Mouse (Mus musculus) embryonic stem cell, embryonic (primary cell): ENCODE results near the gene Mapkap1.
"Not testable (repeated sequence)": the region's sequence is repeated elsewhere in the genome, so short reads cannot be mapped to it uniquely, and the experiment has no call there.

Source experiments
- CTCF ChIA-PET, 4 experiments: fragments of 300-600 bp in 2 of 4; fragments of 350-600 bp in 2 of 4; sonication (Branson Sonifier 250); formaldehyde crosslinking; loops; one replicate each; lab custom pipeline; 2022; ENCODE audit warnings: inconsistent platforms in 2 of 4; lab: Charles Lee
- POLR2A ChIA-PET, 4 experiments: fragments of 300-600 bp in 2 of 4; fragments of 350-600 bp in 2 of 4; sonication (Branson Sonifier 250); formaldehyde crosslinking; loops; one replicate each; lab custom pipeline; 2022; ENCODE audit warnings: antibody characterized with exemption in 4 of 4, inconsistent platforms in 1 of 4; lab: Charles Lee

The Mapkap1 gene

DNA sequence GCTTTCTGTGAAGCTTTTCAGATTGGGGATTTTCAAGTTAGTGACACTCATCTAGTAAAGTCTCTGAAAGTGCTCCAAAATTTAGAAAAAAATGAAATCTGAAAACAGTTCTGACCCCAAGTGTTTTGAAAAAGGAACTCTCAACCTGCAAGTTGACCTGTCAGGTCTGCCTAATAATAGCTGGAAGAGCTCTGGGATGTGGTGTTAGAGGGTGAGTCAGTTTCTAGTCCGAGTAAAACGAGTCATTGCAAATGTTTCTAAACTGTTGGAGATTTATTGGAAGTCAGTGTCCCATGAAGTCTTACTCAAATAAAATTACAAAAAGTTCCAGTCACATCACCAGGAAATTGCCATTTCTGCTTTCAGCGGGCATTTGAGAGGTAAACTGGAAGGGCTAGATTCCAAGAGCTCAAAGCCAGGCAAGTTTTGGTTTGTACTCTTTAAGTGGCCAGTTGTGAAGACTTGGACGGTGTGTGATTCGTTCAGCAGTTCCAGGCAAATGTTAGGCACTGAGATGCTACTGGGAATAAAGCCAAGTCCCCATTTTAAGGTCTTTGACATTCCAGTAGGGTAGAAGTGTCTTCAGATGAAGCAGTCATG, 3.3 kb downstream of the Mapkap1 start:
- CTCF ChIA-PET = interaction anchor here in 1 of 4 experiments (0.5 kb wide), 1 partner anchor 1572 kb away, joined by 3 read pairs; no protein-coding TSS in a partner anchor
- POLR2A ChIA-PET = interaction anchor here in 1 of 4 experiments (1.1 to 1.2 kb wide), 2 partner anchors 13 to 22 kb away, joined by 3 read pairs; no protein-coding TSS in a partner anchor

DNA sequence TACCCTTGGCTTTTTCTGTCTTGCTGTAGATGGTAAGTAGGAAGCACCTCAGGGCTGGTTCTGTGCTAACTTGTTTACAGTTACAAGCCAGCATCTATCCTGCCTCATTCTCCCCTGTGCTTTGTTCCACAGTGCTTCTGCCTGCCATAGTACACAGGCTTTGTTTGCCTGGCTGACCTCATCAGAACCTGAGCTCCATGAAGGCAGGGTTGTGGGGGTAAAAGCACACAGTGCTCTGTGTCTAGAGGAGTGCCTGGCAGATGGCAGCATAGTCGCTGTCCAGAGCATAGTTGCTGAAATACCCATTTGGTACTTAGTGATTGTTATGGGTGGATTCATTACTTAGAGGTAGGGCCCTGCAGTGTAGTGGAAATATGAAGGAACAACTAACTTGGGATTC, 13.7 kb downstream of the Mapkap1 start:
- ChIA-PET POLR2A (interaction anchor here in 1 of 4 experiments (0.6 kb wide), 1 partner anchor 16 kb away, joined by 4 read pairs; no protein-coding TSS in a partner anchor), CTCF (no interaction called here)

DNA sequence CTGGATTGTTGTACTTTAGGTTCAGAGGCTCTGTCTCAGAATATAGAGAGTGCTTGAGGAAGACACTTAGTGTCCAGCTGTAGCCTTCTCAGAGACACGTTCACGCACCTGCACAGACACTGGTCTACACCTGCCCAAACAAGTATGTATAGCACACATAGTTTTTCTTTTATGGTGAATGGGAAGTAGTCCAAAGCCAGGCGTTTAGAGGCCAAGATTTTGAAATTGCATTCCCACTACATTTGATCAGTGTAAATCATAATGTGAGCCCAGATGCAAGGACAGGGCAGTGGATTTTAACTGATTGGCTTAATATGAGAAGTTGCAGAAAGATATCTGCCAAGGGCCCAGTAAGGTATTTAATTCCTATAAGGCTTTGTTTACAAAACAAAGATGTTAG, 17.6 kb downstream of the Mapkap1 start:
- CTCF ChIA-PET = no interaction called here
- POLR2A ChIA-PET = no interaction called here

DNA sequence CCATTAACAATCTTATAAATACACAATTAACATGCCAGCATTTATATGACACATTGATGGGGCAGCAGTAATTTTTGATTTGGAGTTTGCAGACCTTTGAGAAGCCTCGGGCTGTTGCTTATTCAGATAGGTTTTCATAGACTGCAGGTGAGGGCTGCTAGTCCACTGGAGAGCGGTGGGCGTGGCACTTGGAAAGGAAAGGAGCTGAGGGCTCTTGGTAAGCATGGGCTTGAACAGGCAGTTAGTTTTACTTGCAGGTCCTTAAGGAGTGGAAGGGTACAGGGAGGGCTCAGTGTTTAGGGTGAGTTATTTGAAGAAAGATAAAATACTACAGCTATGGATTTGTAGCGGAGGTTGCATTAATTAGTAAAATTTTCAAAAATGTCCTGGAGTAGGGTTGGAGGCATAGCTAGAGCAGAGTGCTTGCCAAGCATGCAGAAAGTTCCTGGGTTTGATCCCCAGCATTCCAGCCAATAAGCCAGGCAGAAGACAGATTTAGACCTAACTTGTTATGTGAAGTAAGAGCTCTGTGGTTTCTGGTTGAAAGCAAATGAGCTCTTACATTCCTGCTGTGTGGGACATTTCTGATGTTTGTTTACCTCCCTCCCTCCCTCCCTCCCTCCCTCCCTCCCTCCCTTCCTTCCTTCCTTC, 19.1 kb downstream of the Mapkap1 start:
- POLR2A ChIA-PET = interaction anchor here in 2 of 4 experiments (0.7 to 1.2 kb wide), 3 partner anchors 9 to 833 kb away, joined by 3 to 5 read pairs (median 5); no protein-coding TSS in a partner anchor
- CTCF ChIA-PET = interaction anchor here in 1 of 4 experiments (1.0 kb wide), 1 partner anchor 10 kb away, joined by 3 read pairs; no protein-coding TSS in a partner anchor

DNA sequence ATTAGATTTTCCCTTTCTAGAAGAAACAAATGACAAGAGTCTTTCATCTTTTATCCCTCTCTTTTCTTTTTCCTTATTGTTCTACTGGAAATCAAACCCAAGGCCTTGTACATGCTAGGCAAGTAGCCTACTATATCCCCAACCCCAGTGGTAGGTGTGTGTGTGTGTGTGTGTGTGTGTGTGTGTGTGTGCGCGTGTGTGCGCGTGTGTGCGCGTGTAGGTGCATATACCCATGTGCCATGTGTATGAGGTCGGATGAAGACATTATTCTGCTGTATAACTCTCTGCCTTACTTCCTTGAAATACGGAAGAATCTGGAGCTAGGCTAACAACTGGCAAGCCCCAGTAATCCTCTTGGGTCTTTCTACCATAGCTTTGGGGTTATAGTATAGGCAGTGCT, 24.1 kb downstream of the Mapkap1 start:
- ChIA-PET POLR2A (interaction anchor here in 2 of 4 experiments (0.7 to 1.9 kb wide), 5 partner anchors 10 to 213 kb away, joined by 3 to 5 read pairs (median 4); no protein-coding TSS in a partner anchor), CTCF (no interaction called here)

- POLR2A ChIA-PET = interaction anchor here in 2 of 4 experiments (0.8 to 1.4 kb wide), 2 partner anchors 9 to 22 kb away, joined by 3 to 4 read pairs; no protein-coding TSS in a partner anchor
- CTCF ChIA-PET = interaction anchor here in 1 of 4 experiments (0.9 kb wide), 1 partner anchor 88 kb away, joined by 3 read pairs; no protein-coding TSS in a partner anchor
These were observed 25.3 kb downstream of the Mapkap1 start for GRCm38 (mm10) chr2:34431701-34432372.

DNA sequence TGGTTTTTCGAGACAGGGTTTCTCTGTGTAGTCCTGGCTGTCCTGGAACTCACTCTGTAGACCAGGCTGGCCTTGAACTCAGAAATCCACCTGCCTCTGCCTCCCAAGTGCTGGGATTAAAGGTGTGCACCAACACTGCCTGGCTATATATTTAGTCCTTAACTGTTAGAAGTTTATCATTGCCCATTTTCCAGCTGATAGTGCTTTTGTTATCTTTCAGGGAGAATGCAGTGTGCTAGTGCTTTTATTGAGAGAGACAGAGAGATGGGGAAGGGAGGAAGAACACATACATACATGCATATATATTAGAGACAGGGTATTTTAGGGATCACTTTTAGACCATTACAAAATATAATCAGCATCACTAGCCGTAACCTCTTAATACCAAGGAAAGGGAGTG, 26.3 kb downstream of the Mapkap1 start:
- CTCF ChIA-PET, POLR2A ChIA-PET: not testable (repeated sequence)

DNA sequence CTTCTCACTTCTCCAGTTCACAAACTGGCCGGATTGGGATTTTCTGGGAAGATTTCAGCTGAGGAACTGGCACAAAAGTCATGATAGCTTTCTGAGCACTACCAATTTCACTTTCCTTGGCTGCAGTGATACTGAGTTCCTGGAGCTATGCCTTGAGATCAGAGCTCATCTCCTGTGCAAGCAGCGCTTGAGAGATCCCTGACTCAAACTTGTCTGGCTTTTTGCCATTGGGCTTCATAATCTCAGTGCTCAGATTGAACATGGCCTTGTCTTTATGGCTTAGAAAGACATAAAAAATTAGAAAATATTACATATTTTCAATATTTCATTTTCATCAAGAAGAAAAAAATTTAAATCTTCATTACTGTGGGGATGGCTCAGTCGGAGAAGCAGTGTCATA, 29.8 kb downstream of the Mapkap1 start:
- CTCF ChIA-PET = no interaction called here
- POLR2A ChIA-PET = interaction anchor here in 2 of 4 experiments (1.3 to 2.3 kb wide), 2 partner anchors 11 to 18 kb away, joined by 4 to 8 read pairs; no protein-coding TSS in a partner anchor

DNA sequence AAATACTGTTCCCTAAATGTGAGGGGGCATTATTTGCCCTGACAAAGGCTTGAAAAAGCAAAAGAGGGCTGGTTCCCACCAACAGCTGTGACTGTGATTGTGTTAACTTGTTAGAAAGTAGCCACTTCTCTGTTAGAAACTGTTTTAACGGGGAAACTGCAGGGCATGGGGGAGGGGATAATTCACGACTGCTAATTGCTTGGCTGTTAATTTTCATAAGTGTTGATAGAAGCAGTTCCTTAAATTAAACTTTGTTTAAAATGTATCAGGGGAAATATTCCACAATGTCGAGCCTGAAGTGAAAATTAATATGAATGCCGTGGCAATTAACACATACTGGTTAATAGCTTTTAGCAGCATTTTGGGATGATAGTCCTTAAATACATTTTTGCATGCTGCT, 42.2 kb downstream of the Mapkap1 start:
- POLR2A ChIA-PET = interaction anchor here in 1 of 4 experiments (0.9 kb wide), 1 partner anchor 17 kb away, joined by 3 read pairs; no protein-coding TSS in a partner anchor
- CTCF ChIA-PET = no interaction called here

GRCm38 (mm10) chr2:34462490-34462889, 55.9 kb downstream of the Mapkap1 start:
- ChIA-PET POLR2A (interaction anchor here in 1 of 4 experiments (0.6 to 1.6 kb wide), 3 partner anchors 16 to 140 kb away, joined by 3 to 5 read pairs (median 4); no protein-coding TSS in a partner anchor), CTCF (no interaction called here)

DNA sequence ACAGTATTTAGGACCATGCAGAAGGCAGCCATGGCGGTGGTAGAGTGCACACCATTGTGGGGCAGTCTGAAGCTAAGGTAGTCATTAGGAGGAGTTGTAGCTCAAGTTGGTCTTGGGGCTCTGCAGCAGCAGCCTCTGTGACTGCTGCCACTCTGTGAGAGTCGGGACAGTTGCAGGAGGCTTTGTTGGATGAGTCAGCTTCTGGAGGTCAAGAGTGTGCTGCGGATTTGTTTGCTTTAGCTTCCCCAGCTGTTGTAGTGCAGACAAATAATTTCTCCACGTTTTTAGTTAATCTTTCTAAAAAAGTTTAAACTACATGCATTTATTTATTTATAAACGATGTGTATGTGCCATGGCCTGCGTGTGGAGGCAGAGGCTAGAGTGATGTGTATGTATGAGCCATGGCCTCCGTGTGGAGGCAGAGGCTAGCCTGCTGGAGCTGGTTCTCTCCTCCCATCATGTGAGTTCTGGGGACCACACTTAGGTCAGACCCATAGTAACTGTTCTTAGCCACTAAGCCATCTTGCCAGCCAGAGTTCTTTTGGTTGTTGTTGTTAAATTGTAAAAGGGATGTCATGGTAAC, 62.1 kb downstream of the Mapkap1 start:
- POLR2A ChIA-PET = no interaction called here

DNA sequence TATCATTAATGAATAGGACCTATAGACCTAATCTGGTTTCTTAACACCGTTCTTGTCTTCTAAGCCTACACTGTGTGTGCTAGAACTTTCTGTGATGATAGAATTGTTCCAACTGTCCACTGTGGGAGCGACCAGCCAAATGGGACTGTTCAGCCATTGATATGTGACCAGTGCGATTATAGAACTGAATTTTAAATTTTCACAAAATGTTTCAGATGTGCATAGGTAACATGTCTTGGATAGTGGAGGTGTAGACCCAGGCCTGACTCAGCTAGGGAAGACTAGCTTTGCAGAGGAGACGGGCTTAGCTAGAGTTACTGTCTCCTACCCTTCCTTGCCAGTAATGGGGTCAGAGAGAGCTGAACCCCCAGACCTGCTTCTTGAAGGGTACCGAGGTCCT, 62.8 kb downstream of the Mapkap1 start:
- CTCF ChIA-PET = no interaction called here
- POLR2A ChIA-PET = no interaction called here

More for the DNA sequence above, 62.1 kb downstream of the Mapkap1 start:
- CTCF ChIA-PET = no interaction called here

- ChIA-PET CTCF (no interaction called here), POLR2A (interaction anchor here in 2 of 4 experiments (0.6 to 1.2 kb wide), 2 partner anchors 10 to 15 kb away, joined by 3 to 5 read pairs; no protein-coding TSS in a partner anchor)
These were observed 67.2 kb downstream of the Mapkap1 start for GRCm38 (mm10) chr2:34473775-34474174.

DNA sequence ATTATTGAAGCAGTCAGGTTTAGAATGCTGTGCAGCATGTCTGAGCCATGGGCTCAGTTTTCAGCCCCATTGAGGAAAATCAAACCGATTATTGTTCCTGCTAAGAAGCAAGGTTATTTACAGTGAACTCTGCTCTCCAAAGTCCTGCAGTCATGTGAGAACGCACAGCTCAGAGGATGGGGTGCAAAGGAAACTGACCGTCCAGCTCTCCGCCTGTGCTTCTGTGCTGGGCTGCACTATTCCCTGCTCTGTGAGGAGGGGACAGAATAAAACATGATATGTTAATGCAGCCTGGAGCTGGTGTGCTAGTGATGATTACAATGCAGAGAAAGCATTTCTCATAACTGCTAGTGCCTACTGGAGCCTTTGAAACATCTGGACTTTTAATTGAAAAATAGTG, 74.8 kb downstream of the Mapkap1 start:
- ChIA-PET POLR2A (interaction anchor here in 2 of 4 experiments (0.6 to 0.9 kb wide), 2 partner anchors 122 to 366 kb away, joined by 3 read pairs; no protein-coding TSS in a partner anchor), CTCF (interaction anchor here in 1 of 4 experiments (0.6 kb wide), 1 partner anchor 916 kb away, joined by 3 read pairs; no protein-coding TSS in a partner anchor)

DNA sequence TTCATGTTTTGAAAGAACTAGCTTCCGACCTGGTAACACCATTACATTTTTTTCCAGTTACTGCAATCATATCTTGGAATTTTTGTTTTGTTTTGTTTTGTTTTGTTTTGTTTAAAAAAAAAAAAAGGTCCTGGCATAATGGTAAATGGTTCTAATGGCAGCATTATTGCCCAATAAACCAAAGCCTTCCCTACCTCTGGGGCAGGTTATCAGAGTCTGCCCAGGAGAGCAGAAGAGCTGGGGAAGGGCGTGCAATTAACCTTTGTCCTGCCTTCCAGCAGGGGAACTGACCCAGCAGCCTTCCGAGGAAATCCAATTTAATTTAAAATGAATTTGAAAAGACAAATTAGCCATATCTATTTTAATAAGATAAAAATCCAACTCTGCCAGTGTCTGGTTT, 75.5 kb downstream of the Mapkap1 start:
- POLR2A ChIA-PET = interaction anchor here in 1 of 4 experiments (0.6 kb wide), 1 partner anchor 366 kb away, joined by 3 read pairs; no protein-coding TSS in a partner anchor
- CTCF ChIA-PET = interaction anchor here in 1 of 4 experiments (0.6 kb wide), 1 partner anchor 915 kb away, joined by 3 read pairs; no protein-coding TSS in a partner anchor

- CTCF ChIA-PET = no interaction called here
- POLR2A ChIA-PET = no interaction called here
These were observed 76.0 kb downstream of the Mapkap1 start for GRCm38 (mm10) chr2:34482531-34482930.

GRCm38 (mm10) chr2:34487281-34487680, 80.7 kb downstream of the Mapkap1 start:
- ChIA-PET CTCF (no interaction called here), POLR2A (no interaction called here)
